Mouse (Mus musculus) midbrain, embryonic 16.5 days (tissue): Measurements from ENCODE around the gene Gm45716. TPM values are rescaled to one million over a fixed set of nuclear protein-coding genes. Genes with fewer than 3 reads are reported as not detected.

ENCODE experiments used
- ATAC-seq: fragments of 200-750 bp; cut with Nextera tagmentation; 2 replicates; pipeline ENCODE4 v1.8.0; 2017; ENCODE audit warnings: moderate TSS enrichment
- H3K27ac ChIP-seq: fragments of 300-500 bp; sonication (generic); 2 replicates; pipeline ENCODE4 v1.5.1; 2014; ENCODE audit warnings: mild to moderate bottlenecking, low read length, mixed read lengths
- H3K27me3 ChIP-seq: fragments of 300-500 bp; sonication (generic); 2 replicates; pipeline ENCODE4 v1.6.1; 2014; ENCODE audit warnings: low read depth, low read length, mixed read lengths; ENCODE audit not compliant: control insufficient read depth, insufficient read depth
- H3K36me3 ChIP-seq: fragments of 300-500 bp; sonication (generic); 2 replicates; pipeline ENCODE4 v1.6.1; 2014; ENCODE audit warnings: mild to moderate bottlenecking, low read length, moderate library complexity, mixed read lengths; ENCODE audit not compliant: control insufficient read depth, insufficient read depth
- H3K4me1 ChIP-seq: fragments of 300-500 bp; sonication (generic); 2 replicates; pipeline ENCODE4 v1.6.1; 2014; ENCODE audit warnings: mild to moderate bottlenecking, low read length, mixed read lengths; ENCODE audit not compliant: control insufficient read depth, insufficient read depth
- H3K4me2 ChIP-seq: fragments of 300-500 bp; sonication (generic); 2 replicates; pipeline ENCODE4 v1.6.1; 2014; ENCODE audit warnings: mild to moderate bottlenecking, low read length, mixed read lengths
- H3K4me3 ChIP-seq: fragments of 300-500 bp; sonication (generic); 2 replicates; pipeline ENCODE4 v1.5.1; 2014; ENCODE audit warnings: low read depth, mild to moderate bottlenecking, low read length, moderate library complexity, mixed read lengths
- H3K9ac ChIP-seq: fragments of 300-500 bp; sonication (generic); 2 replicates; pipeline ENCODE4 v1.6.1; 2014; ENCODE audit warnings: low read depth, low read length, mixed read lengths
- H3K9me3 ChIP-seq: fragments of 300-500 bp; sonication (generic); replicated peaks from 2 replicates; pipeline ENCODE4 v1.6.1; 2014; ENCODE audit warnings: mild to moderate bottlenecking, low read length, mixed read lengths; ENCODE audit not compliant: control insufficient read depth, poor library complexity, severe bottlenecking
- WGBS: fragments of 180-500 bp; shearing (Covaris S2); extraction: QIAGEN DNeasy Blood & Tissue Kit; methylation state at CpG from one replicate; pipeline ENCODE4 v1.1.7; 2014; 5-methylcytosine and 5-hydroxymethylcytosine counted together
- polyA plus RNA-seq: library from polyadenylated mRNA; unstranded; fragments of >200 nt; fragmentation: Nextera tagmentation; extraction: Ambion mirVana; gene quantifications from 2 replicates; pipeline ENCODE4 v1.2.1, GENCODE M21; 2015

Gm45716 gene
- polyA plus RNA-seq, 1 experiment from 2014 or later = 23.2 TPM

DNA sequence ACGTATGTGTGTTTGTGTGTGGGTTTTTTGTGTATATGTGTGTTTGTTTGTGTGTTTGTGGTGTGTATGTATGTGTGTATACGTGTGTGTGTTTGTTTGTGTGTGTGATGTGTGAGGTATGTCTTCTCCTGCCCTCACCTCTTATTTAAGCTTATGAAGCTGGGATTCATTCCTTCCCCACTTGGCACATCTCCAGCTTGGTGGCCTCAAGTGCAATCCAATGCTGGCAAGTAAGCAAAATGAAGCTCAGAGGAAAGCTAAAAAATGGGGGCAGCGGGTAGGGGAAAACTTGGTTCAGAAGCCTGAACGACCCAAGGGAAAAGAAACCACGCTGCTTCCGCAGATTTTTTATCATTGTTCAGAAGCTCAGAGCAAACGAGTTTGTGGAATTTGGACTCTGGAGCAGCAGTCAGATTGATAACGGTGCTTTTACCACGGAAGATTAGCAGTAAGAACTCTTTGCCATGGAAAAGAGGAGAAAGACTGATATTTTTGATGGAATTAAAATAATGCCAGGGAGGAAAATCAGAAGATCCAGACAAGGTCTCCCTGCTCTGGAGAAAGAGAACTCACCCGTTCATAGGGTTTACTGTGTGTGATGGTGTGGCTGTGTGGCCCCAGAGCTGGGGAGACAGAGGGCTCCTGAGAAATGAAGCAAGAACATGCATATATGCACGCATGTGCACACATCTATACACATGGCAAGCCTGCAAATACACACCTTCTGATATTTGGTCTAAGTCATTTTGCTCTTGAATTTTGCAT is 8.5 kb downstream of the Gm45716 start:
- ATAC-seq = no peak
- no peaks in the 10 kb centered on the region for H3K27me3 ChIP-seq
- no peak overlapping the region for H3K4me3 ChIP-seq
- H3K4me2 ChIP-seq = no peak overlapping the region
- H3K36me3 ChIP-seq = no peaks in the 10 kb centered on the region
- H3K9ac ChIP-seq = no peak overlapping the region
- H3K27ac ChIP-seq = no peak overlapping the region
- no peaks in the 10 kb centered on the region for H3K9me3 ChIP-seq
- no peaks in the 10 kb centered on the region for H3K4me1 ChIP-seq
- 65% methylated on average over 11 of the region's 11 CpGs for WGBS

DNA sequence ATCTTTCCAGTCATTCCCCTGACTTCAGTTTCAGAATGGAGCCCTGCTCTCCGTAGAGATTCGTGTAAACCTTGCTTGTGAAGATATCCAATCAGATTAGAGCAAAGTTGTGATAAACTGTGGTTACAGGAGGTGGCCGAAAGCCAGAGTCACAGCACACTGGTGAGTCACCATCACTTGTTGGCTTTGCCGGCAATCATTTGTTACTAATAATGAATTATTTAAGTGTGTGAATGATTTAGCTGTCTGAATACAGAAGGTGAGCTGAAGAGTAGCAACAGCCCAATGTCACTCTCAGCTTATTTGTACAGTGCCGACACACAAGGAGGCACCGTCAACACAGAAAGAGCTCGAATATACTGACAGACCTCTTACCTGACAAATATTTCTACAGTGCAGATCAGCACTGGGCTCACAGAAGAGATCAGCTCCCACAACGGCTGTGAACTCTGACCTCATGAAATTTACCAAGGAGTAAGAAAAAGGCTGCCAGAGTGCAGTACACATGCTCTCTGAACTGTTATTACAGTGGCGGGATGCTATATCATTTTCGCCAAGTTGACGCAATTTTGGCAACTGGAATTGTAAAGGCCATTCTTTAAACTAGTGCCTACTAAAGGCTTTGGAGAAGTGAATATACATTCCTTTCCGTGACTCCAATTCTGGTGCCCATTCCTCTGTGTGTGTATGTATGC is 9.2 kb downstream of the Gm45716 start:
- Histone ChIP-seq H3K27me3 (no peaks in the 10 kb centered on the region), H3K27ac (no peak overlapping the region), H3K9ac (no peak overlapping the region), H3K36me3 (no peaks in the 10 kb centered on the region), H3K4me1 (no peaks in the 10 kb centered on the region), H3K9me3 (no peaks in the 10 kb centered on the region), H3K4me2 (no peak overlapping the region), H3K4me3 (no peak overlapping the region)
- WGBS = 88% methylated on average over 12 of the region's 12 CpGs
- no peak for ATAC-seq

DNA sequence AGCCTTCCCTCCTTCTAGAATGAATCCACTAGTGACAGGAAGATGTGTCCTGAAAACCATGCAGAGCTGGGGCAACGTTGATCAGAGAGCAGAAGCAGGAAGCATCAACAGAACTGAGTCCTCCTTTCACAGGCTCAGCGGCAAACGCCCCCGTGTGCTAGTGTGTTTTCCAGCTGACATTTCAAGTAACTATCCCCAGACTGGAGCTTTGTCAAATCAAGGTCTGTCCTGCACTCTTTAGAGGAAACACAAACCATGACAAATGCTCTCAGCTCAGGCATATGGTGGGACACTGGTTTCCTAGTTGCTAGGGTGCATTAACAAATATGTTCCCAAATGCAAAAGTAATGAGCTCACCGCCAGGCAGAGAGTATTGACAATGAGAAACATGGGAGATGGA is 10.6 kb downstream of the Gm45716 start:
- no peak overlapping the region for H3K4me2 ChIP-seq
- H3K27me3 ChIP-seq = no peaks in the 10 kb centered on the region
- no peaks in the 10 kb centered on the region for H3K9me3 ChIP-seq
- no peak overlapping the region for H3K9ac ChIP-seq
- H3K36me3 ChIP-seq = no peaks in the 10 kb centered on the region
- no peak for ATAC-seq
- H3K4me1 ChIP-seq = no peaks in the 10 kb centered on the region
- WGBS = 36% methylated on average over 5 of the region's 5 CpGs
- H3K27ac ChIP-seq = no peak overlapping the region
- no peak overlapping the region for H3K4me3 ChIP-seq

DNA sequence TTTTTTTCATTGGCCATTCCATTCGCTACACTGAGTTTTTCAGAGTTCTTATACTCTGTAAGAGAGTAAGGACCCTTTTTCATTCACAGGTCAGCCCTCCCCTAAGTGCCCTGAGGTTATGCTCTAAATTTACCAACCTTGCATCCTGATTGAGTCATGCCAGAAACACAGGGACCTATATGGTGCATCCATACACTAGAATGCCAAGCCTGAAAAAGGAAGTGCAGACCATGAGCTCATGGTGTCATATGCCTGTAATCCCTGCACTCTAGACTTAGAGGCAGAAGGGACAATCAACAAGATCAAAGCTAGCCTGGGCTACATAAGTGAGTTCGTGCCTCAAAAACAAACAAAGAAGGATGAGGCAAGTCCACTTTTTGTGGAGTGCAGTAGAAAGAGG is 13.3 kb downstream of the Gm45716 start:
- no peak overlapping the region for H3K27ac ChIP-seq

DNA sequence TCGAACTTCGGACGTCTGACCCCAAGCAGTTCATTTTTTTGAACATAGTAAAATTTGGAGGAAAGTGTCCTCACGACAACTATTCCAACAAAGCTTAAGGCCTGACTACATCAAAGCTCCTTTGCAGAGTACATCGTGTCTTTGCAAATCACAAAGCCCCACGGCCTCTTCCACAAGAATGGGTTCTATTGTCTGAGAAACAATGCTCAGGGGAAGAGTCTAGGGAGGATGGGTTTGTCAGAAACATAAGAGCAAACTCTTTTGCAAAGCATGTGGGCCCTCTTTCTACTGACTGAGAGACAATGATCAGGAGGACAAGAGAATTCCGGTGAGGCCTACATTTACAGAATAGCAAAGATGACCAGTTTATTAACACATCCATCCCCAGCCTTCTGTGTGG is 26.8 kb downstream of the Gm45716 start:
- no peaks in the 10 kb centered on the region for H3K9me3 ChIP-seq
- no peak overlapping the region for H3K4me3 ChIP-seq
- no peak overlapping the region for H3K4me2 ChIP-seq
- no peak for ATAC-seq
- H3K4me1 ChIP-seq = no peaks in the 10 kb centered on the region
- H3K9ac ChIP-seq = no peak overlapping the region
- H3K36me3 ChIP-seq = no peaks in the 10 kb centered on the region
- H3K27ac ChIP-seq = no peak overlapping the region
- no peaks in the 10 kb centered on the region for H3K27me3 ChIP-seq
- WGBS = 47% methylated on average over 7 of the region's 7 CpGs

More for the DNA sequence above, 13.3 kb downstream of the Gm45716 start:
- ATAC-seq = no peak
- Histone ChIP-seq H3K4me2 (no peak overlapping the region), H3K4me3 (no peak overlapping the region), H3K27me3 (no peaks in the 10 kb centered on the region), H3K36me3 (no peaks in the 10 kb centered on the region), H3K9me3 (no peaks in the 10 kb centered on the region), H3K4me1 (no peaks in the 10 kb centered on the region), H3K9ac (no peak overlapping the region)
- 86% methylated on average over 2 of the region's 2 CpGs for WGBS

DNA sequence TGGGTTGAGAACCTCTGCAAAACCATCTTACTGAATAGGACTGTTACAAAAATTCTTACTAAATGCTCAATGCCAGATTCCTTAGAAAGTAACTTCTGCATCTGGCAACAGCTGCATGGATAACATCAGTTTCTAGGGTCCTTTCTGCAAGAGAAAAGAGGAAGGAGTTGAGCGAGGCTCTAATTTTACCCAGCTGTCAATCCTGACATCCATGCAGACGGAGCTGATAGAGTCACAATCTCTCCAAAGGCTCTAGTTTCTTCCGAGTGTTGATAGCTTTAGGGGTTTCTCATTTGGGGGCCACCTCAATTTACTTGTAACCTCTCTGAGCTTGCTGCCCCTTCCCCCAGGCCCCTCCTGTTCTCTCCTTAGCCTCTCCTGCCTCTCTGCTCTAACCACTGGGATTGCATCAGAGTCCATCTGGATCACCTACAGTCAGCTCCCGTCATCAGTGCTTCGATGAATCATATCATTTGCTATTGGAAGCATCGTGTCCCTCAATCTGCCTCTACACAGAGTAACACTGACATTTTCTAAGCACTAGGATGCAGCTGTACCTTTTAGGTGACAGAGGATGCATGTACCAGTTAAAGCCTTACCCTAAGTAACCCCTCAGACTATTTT is 32.7 kb downstream of the Gm45716 start:
- no peak overlapping the region for H3K4me3 ChIP-seq
- no peaks in the 10 kb centered on the region for H3K27me3 ChIP-seq
- no peak for ATAC-seq
- no peaks in the 10 kb centered on the region for H3K36me3 ChIP-seq
- H3K27ac ChIP-seq = no peak overlapping the region
- 73% methylated on average over 6 of the region's 6 CpGs for WGBS
- H3K4me2 ChIP-seq = no peak overlapping the region
- H3K4me1 ChIP-seq = no peaks in the 10 kb centered on the region
- H3K9ac ChIP-seq = no peak overlapping the region
- no peaks in the 10 kb centered on the region for H3K9me3 ChIP-seq

DNA sequence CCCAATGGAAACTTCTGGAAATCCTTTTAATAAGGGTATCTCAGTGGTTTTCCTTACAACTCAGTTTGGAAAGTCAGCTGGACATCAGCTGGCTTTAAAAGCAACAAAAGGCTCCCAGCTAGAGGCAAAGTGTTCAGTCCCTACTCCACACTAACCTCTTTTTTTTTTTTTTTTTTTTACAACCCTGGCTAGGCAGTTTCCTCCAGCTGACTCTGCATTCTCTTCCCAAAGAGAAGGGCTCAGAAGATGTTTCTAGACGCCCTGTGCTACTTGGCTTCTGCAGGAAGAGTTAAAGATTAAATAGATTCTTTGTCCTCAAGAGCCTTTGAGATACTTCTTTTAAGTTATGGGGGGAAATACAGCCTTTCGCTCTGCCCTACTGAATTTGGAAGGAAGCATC is 33.3 kb downstream of the Gm45716 start:
- ATAC-seq = no peak
- no peak overlapping the region for H3K4me2 ChIP-seq
- no peak overlapping the region for H3K27ac ChIP-seq
- no peaks in the 10 kb centered on the region for H3K9me3 ChIP-seq
- no peaks in the 10 kb centered on the region for H3K27me3 ChIP-seq
- H3K36me3 ChIP-seq = no peaks in the 10 kb centered on the region
- no peak overlapping the region for H3K4me3 ChIP-seq
- WGBS = 51% methylated on average over 2 of the region's 2 CpGs
- H3K4me1 ChIP-seq = no peaks in the 10 kb centered on the region
- no peak overlapping the region for H3K9ac ChIP-seq

DNA sequence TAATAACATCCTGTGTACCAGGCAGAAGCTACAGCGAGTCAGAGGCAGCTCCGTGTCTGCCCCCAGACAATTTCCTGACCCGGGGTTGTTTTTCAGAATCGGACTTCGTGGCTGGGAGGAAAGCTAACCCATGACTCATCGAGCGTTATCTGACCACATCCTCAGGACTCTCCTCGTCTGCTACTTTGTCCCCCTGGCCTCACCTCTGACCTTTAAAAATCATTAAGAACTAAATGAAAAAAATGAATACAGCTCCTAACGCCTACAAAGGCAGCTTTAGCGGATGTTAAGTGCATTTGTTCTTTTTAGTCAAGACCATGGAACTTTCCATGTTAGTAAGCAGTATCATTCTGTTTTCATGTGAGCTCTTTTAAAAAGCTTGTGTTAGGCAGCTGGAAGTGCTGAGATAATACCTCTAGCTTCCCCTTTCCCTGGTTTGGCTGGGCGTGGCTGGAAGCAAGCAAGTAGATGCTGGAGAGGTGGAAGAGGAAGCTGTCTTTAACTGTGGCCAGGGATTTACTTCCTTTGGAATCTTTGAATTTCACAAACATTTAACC is 37.5 kb downstream of the Gm45716 start:
- no peaks in the 10 kb centered on the region for H3K9me3 ChIP-seq
- H3K4me2 ChIP-seq = no peak overlapping the region
- no peaks in the 10 kb centered on the region for H3K4me1 ChIP-seq
- H3K36me3 ChIP-seq = no peaks in the 10 kb centered on the region
- no peak overlapping the region for H3K4me3 ChIP-seq
- 82% methylated on average over 11 of the region's 11 CpGs for WGBS
- ATAC-seq = no peak
- no peak overlapping the region for H3K9ac ChIP-seq
- no peaks in the 10 kb centered on the region for H3K27me3 ChIP-seq
- no peak overlapping the region for H3K27ac ChIP-seq
